31 mouse cellular contexts compared by ENCODE assay signal in genomic region chr15:99423131-99423530, GRCm38 (mm10). TPM values are rescaled to one million over a fixed set of nuclear protein-coding genes. Genes with fewer than 3 reads are reported as not detected.
DNase-seq lines count a peak whose midpoint lies in the region; ATAC-seq and TF ChIP-seq lines count a peak whose summit lies in the region.
"Had no signal": no experiment of that assay in that cellular context is flagged by ENCODE, and none has a peak within 500 bp of the region (broad histone marks: within the 10 kb centered on the region; RNA-seq: fewer than 3 reads in every experiment).

No protein-coding gene starts in this region.

- no peak for TF ChIP-seq CTCF in E14TG2a.4 (conservative IDR thresholded peaks at IDR 0.05; ENCODE audit: low read length)

- peak overlapping the region; percentile 4; the same call in 1 of the 2 replicates for H3K27ac ChIP-seq in hindbrain, embryonic 10.5 days
- H3K27ac ChIP-seq in hindbrain, embryonic 12.5 days = no peak overlapping the region
- peak overlapping the region; percentile 11; the same call in 1 of the 2 replicates for H3K27ac ChIP-seq in limb, embryonic 15.5 days
- H3K27ac ChIP-seq in intestine, embryonic 16.5 days (ENCODE audit: low read length) = no peak overlapping the region
- H3K27ac ChIP-seq: gastrocnemius, adult 2 months; heart, adult 2 months; hindbrain, embryonic 13.5 days; liver, embryonic 13.5 days; midbrain, embryonic 13.5 days had no signal

- no peak overlapping the region for H3K4me2 ChIP-seq in hindbrain, embryonic 12.5 days (replicated peaks)
- H3K4me2 ChIP-seq in limb, embryonic 15.5 days = no peak overlapping the region
- H3K4me2 ChIP-seq in intestine, embryonic 16.5 days (ENCODE audit: low read depth, low read length) = no peak overlapping the region
- H3K4me2 ChIP-seq: heart, embryonic 12.5 days; hindbrain, embryonic 13.5 days; limb, embryonic 13.5 days; liver, embryonic 13.5 days; midbrain, embryonic 13.5 days had no signal

- no peak overlapping the region for H3K4me3 ChIP-seq in hindbrain, embryonic 10.5 days
- H3K4me3 ChIP-seq in hindbrain, embryonic 12.5 days = no peak overlapping the region
- H3K4me3 ChIP-seq in E14TG2a.4 (replicated peaks; ENCODE audit: low read length) = peak overlapping the region; percentile 45
- H3K4me3 ChIP-seq in limb, embryonic 15.5 days = no peak overlapping the region
- H3K4me3 ChIP-seq in intestine, embryonic 16.5 days (ENCODE audit: low read length) = no peak overlapping the region
- H3K4me3 ChIP-seq: gastrocnemius, adult 2 months; heart, adult 2 months; heart, embryonic 12.5 days; hindbrain, embryonic 13.5 days; limb, embryonic 13.5 days; liver, embryonic 13.5 days; megakaryocyte, embryonic 14.5 days; midbrain, embryonic 13.5 days had no signal

- H3K4me1 ChIP-seq in hindbrain, embryonic 10.5 days (replicated peaks) = peaks cover 37% of the 10 kb centered on the region
- H3K4me1 ChIP-seq in hindbrain, embryonic 12.5 days = peaks cover 12% of the 10 kb centered on the region
- H3K4me1 ChIP-seq in E14TG2a.4 (replicated peaks; ENCODE audit: low read depth, low read length) = peaks cover 91% of the 10 kb centered on the region
- H3K4me1 ChIP-seq in limb, embryonic 15.5 days = peaks cover 43% of the 10 kb centered on the region
- H3K4me1 ChIP-seq in intestine, embryonic 16.5 days (ENCODE audit: control insufficient read depth, insufficient read depth, low read length) = peaks cover 13% of the 10 kb centered on the region

- H3K9me3 ChIP-seq in hindbrain, embryonic 10.5 days = no peaks in the 10 kb centered on the region
- H3K9me3 ChIP-seq in hindbrain, embryonic 12.5 days (replicated peaks) = no peaks in the 10 kb centered on the region
- no peaks in the 10 kb centered on the region for H3K9me3 ChIP-seq in E14TG2a.4 (ENCODE audit: low read length)
- H3K9me3 ChIP-seq in limb, embryonic 15.5 days = no peaks in the 10 kb centered on the region
- H3K9me3 ChIP-seq in intestine, embryonic 16.5 days (ENCODE audit: control insufficient read depth, low read length) = no peaks in the 10 kb centered on the region
- H3K9me3 ChIP-seq: heart, embryonic 12.5 days; hindbrain, embryonic 13.5 days; limb, embryonic 13.5 days; liver, embryonic 13.5 days; megakaryocyte, embryonic 14.5 days; midbrain, embryonic 13.5 days had no signal

- ATAC-seq in hindbrain, embryonic 12.5 days (ENCODE audit: low FRiP score) = no peak
- ATAC-seq in limb, embryonic 15.5 days (ENCODE audit: insufficient number of reproducible peaks, low FRiP score, low TSS enrichment, low read depth) = no peak
- no peak for ATAC-seq in intestine, embryonic 16.5 days
- ATAC-seq: forebrain, embryonic 16.5 days; intestine, postnatal 0 days; lung, postnatal 0 days; midbrain, embryonic 13.5 days; Patski had no signal

- H3K9ac ChIP-seq in hindbrain, embryonic 12.5 days = no peak overlapping the region
- H3K9ac ChIP-seq in limb, embryonic 15.5 days = no peak overlapping the region
- no peak overlapping the region for H3K9ac ChIP-seq in intestine, embryonic 16.5 days (ENCODE audit: low read depth, low read length)
- H3K9ac ChIP-seq: heart, embryonic 12.5 days; hindbrain, embryonic 13.5 days; limb, embryonic 13.5 days; liver, embryonic 13.5 days; midbrain, embryonic 13.5 days had no signal

- peaks cover 70% of the 10 kb centered on the region for H3K36me3 ChIP-seq in hindbrain, embryonic 10.5 days
- peaks cover 60% of the 10 kb centered on the region for H3K36me3 ChIP-seq in hindbrain, embryonic 12.5 days
- H3K36me3 ChIP-seq in E14TG2a.4 (ENCODE audit: insufficient read depth, low read length) = peaks cover 20% of the 10 kb centered on the region
- H3K36me3 ChIP-seq in limb, embryonic 15.5 days = peaks cover 66% of the 10 kb centered on the region
- H3K36me3 ChIP-seq in intestine, embryonic 16.5 days (ENCODE audit: control insufficient read depth, insufficient read depth, low read length) = 0 out of 2 replicates have a peak, but pooled peaks cover 2% of the 10 kb centered on the region

- DNase-seq in adrenal gland, postnatal 14 days = peak; percentile 13
- no peak for DNase-seq in adrenal gland, postnatal 25 days
- DNase-seq in hindbrain, embryonic 10.5 days (ENCODE audit: low spot score) = no peak
- DNase-seq: adrenal gland, postnatal 36 days; cerebellum, adult 8-10 months; cerebellum, postnatal 25 days; gastrocnemius, adult 2 months; gastrocnemius, postnatal 36 days; heart, adult 2 months; kidney, adult 9 months; kidney, postnatal 14 days; liver, embryonic 13.5 days; lung, adult 18-20 months; lung, postnatal 4 days; right cerebral cortex, adult 18-20 months; right cerebral cortex, postnatal 4 days; thymus, postnatal 14 days had no signal

- no peaks in the 10 kb centered on the region for H3K27me3 ChIP-seq in hindbrain, embryonic 10.5 days (ENCODE audit: insufficient read depth, poor library complexity, severe bottlenecking)
- H3K27me3 ChIP-seq in hindbrain, embryonic 12.5 days = no peaks in the 10 kb centered on the region
- H3K27me3 ChIP-seq in E14TG2a.4 (ENCODE audit: insufficient read depth, low read length) = peaks cover 21% of the 10 kb centered on the region
- no peaks in the 10 kb centered on the region for H3K27me3 ChIP-seq in limb, embryonic 15.5 days
- H3K27me3 ChIP-seq in intestine, embryonic 16.5 days (replicated peaks; ENCODE audit: control insufficient read depth, insufficient read depth, low read length) = no peaks in the 10 kb centered on the region
- H3K27me3 ChIP-seq: CH12.LX; heart, embryonic 12.5 days; hindbrain, embryonic 13.5 days; limb, embryonic 13.5 days; liver, embryonic 13.5 days; midbrain, embryonic 13.5 days; Patski had no signal

- 94% methylated on average over 10 of the region's 10 CpGs for WGBS in hindbrain, embryonic 10.5 days
- 94% methylated on average over 10 of the region's 10 CpGs for WGBS in hindbrain, embryonic 12.5 days
- 93% methylated on average over 10 of the region's 10 CpGs for WGBS in limb, embryonic 15.5 days
- WGBS in intestine, embryonic 16.5 days = 91% methylated on average over 10 of the region's 10 CpGs

RNA-seq across cellular contexts. Expression of gene Tmbim6, which starts 30.4 kb away (rescaled TPM):
- 571 and 598 TPM in 2 replicates for total RNA-seq in adrenal gland, postnatal 14 days (2021)
- total RNA-seq in adrenal gland, postnatal 25 days (2021) = 719 and 813 TPM in 2 replicates
- 283 and 284 TPM in 2 replicates for polyA plus RNA-seq in hindbrain, embryonic 10.5 days (2016; fragmentation: Nextera tagmentation; extraction: Ambion mirVana)
- 271 and 274 TPM in 2 replicates for polyA plus RNA-seq in hindbrain, embryonic 12.5 days (2016; fragmentation: Nextera tagmentation; extraction: Ambion mirVana)
- polyA plus RNA-seq in limb, embryonic 15.5 days (2015; fragmentation: Nextera tagmentation; extraction: Ambion mirVana) = 327 and 351 TPM in 2 replicates
- polyA plus RNA-seq in intestine, embryonic 16.5 days (2015; fragmentation: Nextera tagmentation; extraction: Ambion mirVana) = 726 and 829 TPM in 2 replicates

RNA-seq across cellular contexts. Expression of gene Nckap5l, which starts 34.4 kb away (rescaled TPM):
- total RNA-seq in adrenal gland, postnatal 14 days (2021) = 25.6 and 29.0 TPM in 2 replicates
- 40.6 and 42.1 TPM in 2 replicates for total RNA-seq in adrenal gland, postnatal 25 days (2021)
- 13.5 and 15.8 TPM in 2 replicates for polyA plus RNA-seq in hindbrain, embryonic 10.5 days (2016; fragmentation: Nextera tagmentation; extraction: Ambion mirVana)
- 14.9 and 16.1 TPM in 2 replicates for polyA plus RNA-seq in hindbrain, embryonic 12.5 days (2016; fragmentation: Nextera tagmentation; extraction: Ambion mirVana)
- 10.5 and 12.3 TPM in 2 replicates for polyA plus RNA-seq in limb, embryonic 15.5 days (2015; fragmentation: Nextera tagmentation; extraction: Ambion mirVana)
- polyA plus RNA-seq in intestine, embryonic 16.5 days (2015; fragmentation: Nextera tagmentation; extraction: Ambion mirVana) = 5.8 and 6.5 TPM in 2 replicates

RNA-seq across cellular contexts. Expression of gene Bcdin3d, which starts 51.4 kb away (rescaled TPM):
- 3.9 and 6.8 TPM in 2 replicates for total RNA-seq in adrenal gland, postnatal 14 days (2021)
- 6.2 and 7.7 TPM in 2 replicates for total RNA-seq in adrenal gland, postnatal 25 days (2021)
- polyA plus RNA-seq in hindbrain, embryonic 10.5 days (2016; fragmentation: Nextera tagmentation; extraction: Ambion mirVana) = 19.3 and 20.2 TPM in 2 replicates
- polyA plus RNA-seq in hindbrain, embryonic 12.5 days (2016; fragmentation: Nextera tagmentation; extraction: Ambion mirVana) = 18.9 TPM in 2 replicates
- polyA plus RNA-seq in limb, embryonic 15.5 days (2015; fragmentation: Nextera tagmentation; extraction: Ambion mirVana) = 12.7 and 15.1 TPM in 2 replicates
- polyA plus RNA-seq in intestine, embryonic 16.5 days (2015; fragmentation: Nextera tagmentation; extraction: Ambion mirVana) = 14.3 and 16.2 TPM in 2 replicates

RNA-seq across cellular contexts. Expression of gene Fmnl3, which starts 52.8 kb away (rescaled TPM):
- total RNA-seq in adrenal gland, postnatal 14 days (2021) = 21.3 and 31.3 TPM in 2 replicates
- total RNA-seq in adrenal gland, postnatal 25 days (2021) = 16.4 and 24.1 TPM in 2 replicates
- polyA plus RNA-seq in hindbrain, embryonic 10.5 days (2016; fragmentation: Nextera tagmentation; extraction: Ambion mirVana) = 10.7 and 14.6 TPM in 2 replicates
- 19.7 and 23.4 TPM in 2 replicates for polyA plus RNA-seq in hindbrain, embryonic 12.5 days (2016; fragmentation: Nextera tagmentation; extraction: Ambion mirVana)
- polyA plus RNA-seq in limb, embryonic 15.5 days (2015; fragmentation: Nextera tagmentation; extraction: Ambion mirVana) = 25.0 and 26.9 TPM in 2 replicates
- polyA plus RNA-seq in intestine, embryonic 16.5 days (2015; fragmentation: Nextera tagmentation; extraction: Ambion mirVana) = 10.6 and 10.8 TPM in 2 replicates

Comparison
In these comparisons a context has a peak if more than half of its experiments do, and no peak if none do; other contexts are left out.
1. H3K27ac ChIP-seq: peak in hindbrain, embryonic 10.5 days (single experiment) and limb, embryonic 15.5 days (single experiment); none in hindbrain, embryonic 12.5 days (single experiment) and intestine, embryonic 16.5 days (single experiment).